Mouse (Mus musculus): ENCODE measurements at regions not wholly inside any gene's neighbourhood (a gene's known extent, or its start where the extent isn't known, plus 50 kb on each side); places are given as distances from the start of the nearest gene placed in this dataset.

DNA sequence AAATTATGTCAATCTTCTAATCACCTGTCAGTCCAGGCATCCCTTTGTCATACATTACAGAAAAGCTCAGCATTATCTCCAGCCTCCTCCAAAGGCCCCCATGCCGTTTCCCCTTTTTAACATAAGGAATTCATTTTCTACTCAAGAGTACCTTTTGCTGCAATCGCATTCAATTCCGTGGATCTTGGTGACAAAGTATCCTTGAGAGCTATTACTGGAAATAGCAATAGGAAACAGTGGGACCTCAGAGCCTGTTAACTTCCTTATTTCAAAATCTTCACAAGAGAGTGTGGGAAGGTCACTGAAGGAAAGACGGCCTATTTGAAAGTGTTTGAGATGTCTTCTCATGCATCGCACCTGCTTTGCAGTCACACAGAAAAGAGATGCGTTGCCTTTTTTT lies 2811.0 kb upstream of the Gm7489 start:
- no peak for TF ChIP-seq CTCF (IDR thresholded peaks at IDR 0.05; ENCODE audit: borderline replicate concordance, insufficient read depth, low read length)
- TF ChIP-seq POLR2A (IDR thresholded peaks at IDR 0.05; ENCODE audit: low read depth, low read length), result no peak

Measured in embryonic fibroblast, embryonic 13.5 days (primary cell).